Mouse (Mus musculus) cortical plate, adult 2 months (tissue): Measurements from ENCODE around the gene Tmem150c. TPM values are rescaled to one million over a fixed set of nuclear protein-coding genes. Genes with fewer than 3 reads are reported as not detected.

Experiments
- H3K27ac ChIP-seq: fragments of 200-500 bp; 2 replicates; pipeline ENCODE4 v1.5.1; 2012; ENCODE audit warnings: low read length, control low read depth, inconsistent platforms; ENCODE audit not compliant: insufficient read depth
- H3K4me1 ChIP-seq: fragments of 200-500 bp; 2 replicates; pipeline ENCODE4 v1.6.1; 2011; ENCODE audit warnings: low read length; ENCODE audit not compliant: control insufficient read depth, insufficient read depth
- H3K4me3 ChIP-seq: fragments of 200-500 bp; 2 replicates; pipeline ENCODE4 v1.5.1; 2011; ENCODE audit warnings: mild to moderate bottlenecking, low read length, control low read depth; ENCODE audit not compliant: insufficient read depth
- CTCF ChIP-seq: fragments of 200-500 bp; IDR thresholded peaks from 2 replicates; pipeline ENCODE4 v1.5.1; 2011; ENCODE audit warnings: mild to moderate bottlenecking, control low read depth, low read length; ENCODE audit not compliant: insufficient read depth; ENCODE audit errors: extremely low read depth
- POLR2A ChIP-seq: fragments of 200-500 bp; IDR thresholded peaks from 2 replicates; pipeline ENCODE4 v1.6.1; 2011; ENCODE audit warnings: mild to moderate bottlenecking, low read length, control low read depth; ENCODE audit not compliant: insufficient read depth; ENCODE audit errors: extremely low read depth
- polyA plus RNA-seq: library from polyadenylated mRNA; depleted of rRNA; stranded (reverse); fragments of >200 nt; gene quantifications from 2 replicates; pipeline ENCODE4 v1.2.3, GENCODE M21; 2012

Gene Tmem150c
- polyA plus RNA-seq, 1 experiment, result 18.0 TPM

GRCm38 (mm10) chr5:100149967-100150366, 9.6 kb downstream of the Tmem150c start:
- Histone ChIP-seq H3K27ac (no peak overlapping the region), H3K4me1 (no peaks in the 10 kb centered on the region; the same call in 1 of the 2 replicates), H3K4me3 (no peak overlapping the region)
- TF ChIP-seq CTCF (no peak), POLR2A (no peak)

DNA sequence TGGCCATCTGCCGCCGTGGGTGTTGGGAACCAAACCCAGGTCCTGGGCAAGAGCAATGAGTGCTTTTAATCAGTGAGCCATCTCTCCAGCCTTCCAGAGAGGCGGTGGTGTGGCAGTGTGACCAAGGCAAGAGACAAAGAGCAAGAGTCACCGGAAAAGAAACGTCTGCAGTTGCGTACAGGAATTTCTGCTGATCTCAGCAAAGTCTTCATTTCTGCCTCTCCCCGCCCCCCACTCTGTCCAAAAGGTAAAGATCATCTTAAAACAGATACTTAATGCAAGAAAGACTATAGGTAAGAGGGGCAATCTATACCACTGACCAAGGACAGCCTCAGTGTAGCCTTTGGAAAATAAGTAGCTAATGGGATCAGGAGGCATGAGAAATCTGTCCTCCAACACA, 14.8 kb downstream of the Tmem150c start:
- Histone ChIP-seq H3K4me1 (no peaks in the 10 kb centered on the region), H3K4me3 (no peak overlapping the region), H3K27ac (no peak overlapping the region)
- no peak for TF ChIP-seq CTCF
- no peak for TF ChIP-seq POLR2A

GRCm38 (mm10) chr5:100127283-100127682, 32.3 kb downstream of the Tmem150c start:
- H3K4me3 ChIP-seq, result no peak overlapping the region
- H3K27ac ChIP-seq, result no peak overlapping the region
- TF ChIP-seq POLR2A, result no peak
- H3K4me1 ChIP-seq, result peaks cover 2% of the 10 kb centered on the region; the same call in 1 of the 2 replicates

DNA sequence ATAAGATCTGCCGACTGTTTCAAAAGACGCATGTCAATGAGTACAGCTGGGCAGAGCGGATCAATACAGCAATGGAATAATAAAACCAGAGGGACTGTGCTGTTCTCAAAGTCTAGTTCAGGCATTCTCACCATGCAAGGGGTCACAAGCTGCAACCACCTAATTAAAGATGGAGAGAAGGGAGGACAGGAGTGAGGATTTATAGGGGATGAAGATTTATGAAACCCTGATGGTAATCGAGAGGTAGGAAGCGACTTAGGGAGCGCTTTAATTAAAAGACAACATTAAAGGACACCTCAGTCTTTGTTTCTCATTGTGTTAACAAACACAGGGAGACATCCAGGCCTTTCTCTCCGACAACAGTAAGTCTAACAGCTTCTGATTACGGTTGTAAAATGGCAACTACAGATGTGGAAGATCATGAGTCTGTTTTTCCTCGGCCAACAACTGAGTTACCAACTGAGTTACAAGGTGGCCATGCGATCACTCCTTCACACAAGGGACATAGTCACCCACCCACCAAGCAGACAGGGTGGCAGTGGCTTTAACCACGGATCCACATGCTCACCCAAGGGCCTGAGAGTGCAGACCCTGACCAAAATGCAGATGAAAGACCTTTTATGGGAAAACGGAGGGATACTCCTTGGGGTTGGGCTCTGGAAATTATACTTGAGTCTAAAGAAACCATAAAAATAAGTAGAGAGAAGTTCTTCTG, 34.0 kb downstream of the Tmem150c start:
- no peak overlapping the region for H3K27ac ChIP-seq
- TF ChIP-seq CTCF, result no peak
- no peak for TF ChIP-seq POLR2A
- no peak overlapping the region for H3K4me3 ChIP-seq
- H3K4me1 ChIP-seq, result peaks cover 2% of the 10 kb centered on the region

GRCm38 (mm10) chr5:100124530-100124929, 35.1 kb downstream of the Tmem150c start:
- TF ChIP-seq CTCF, result no peak
- no peak for TF ChIP-seq POLR2A
- H3K4me1 ChIP-seq, result peaks cover 2% of the 10 kb centered on the region
- no peak overlapping the region for H3K4me3 ChIP-seq
- no peak overlapping the region for H3K27ac ChIP-seq

- TF ChIP-seq POLR2A (no peak), CTCF (no peak)
- no peak overlapping the region for H3K27ac ChIP-seq
- no peak overlapping the region for H3K4me3 ChIP-seq
- peaks cover 2% of the 10 kb centered on the region for H3K4me1 ChIP-seq
Observed at GRCm38 (mm10) chr5:100123283-100123682, 36.3 kb downstream of the Tmem150c start.

DNA sequence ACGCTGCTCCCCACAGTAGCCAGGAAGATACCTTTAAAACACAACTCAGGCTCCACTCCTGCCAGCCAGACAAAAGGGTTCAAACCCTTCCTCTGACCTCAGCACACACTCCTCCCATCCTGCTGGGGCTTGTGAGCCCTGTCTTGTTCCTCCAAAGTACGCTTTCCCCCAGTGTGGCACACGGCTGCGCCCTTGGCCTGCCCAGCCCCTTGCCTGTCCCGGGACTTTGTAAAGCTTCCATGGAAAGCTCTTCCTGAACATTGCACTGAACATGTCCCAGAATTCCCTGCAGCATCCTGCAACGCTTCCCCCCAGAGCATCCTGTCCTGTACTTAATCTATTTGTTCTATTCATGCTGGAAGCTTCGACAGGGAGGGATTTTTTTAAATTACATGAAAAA, 38.4 kb downstream of the Tmem150c start:
- TF ChIP-seq POLR2A (no peak), CTCF (no peak)
- H3K27ac ChIP-seq, result no peak overlapping the region
- no peak overlapping the region for H3K4me3 ChIP-seq
- H3K4me1 ChIP-seq, result peaks cover 2% of the 10 kb centered on the region

GRCm38 (mm10) chr5:100120711-100121141, 38.9 kb downstream of the Tmem150c start:
- H3K4me3 ChIP-seq, result no peak overlapping the region
- H3K27ac ChIP-seq, result no peak overlapping the region
- H3K4me1 ChIP-seq, result peaks cover 2% of the 10 kb centered on the region
- TF ChIP-seq POLR2A (no peak), CTCF (no peak)

GRCm38 (mm10) chr5:100119331-100119730, 40.3 kb downstream of the Tmem150c start:
- TF ChIP-seq CTCF, result no peak
- no peak for TF ChIP-seq POLR2A
- no peak overlapping the region for H3K27ac ChIP-seq
- H3K4me1 ChIP-seq, result peaks cover 2% of the 10 kb centered on the region
- H3K4me3 ChIP-seq, result no peak overlapping the region

DNA sequence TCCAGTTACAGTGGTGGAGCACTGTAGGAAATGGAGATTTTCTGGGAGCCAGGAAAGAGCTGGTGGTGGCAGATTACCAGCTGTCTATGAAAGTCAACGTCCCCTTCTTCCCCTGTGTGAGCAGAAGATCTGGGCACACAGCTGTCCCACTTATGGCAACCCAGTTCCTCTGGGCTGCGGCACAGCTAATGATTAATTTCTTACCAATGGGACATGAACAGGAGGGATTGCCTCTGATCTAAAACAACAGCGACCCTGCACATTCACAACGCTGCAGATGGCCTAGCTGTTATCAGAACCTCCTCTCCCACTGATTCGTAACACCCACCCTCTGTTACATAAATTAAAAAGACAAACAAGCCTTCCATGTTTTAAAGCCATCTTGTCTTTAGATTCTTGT, 46.2 kb downstream of the Tmem150c start:
- TF ChIP-seq POLR2A (no peak), CTCF (no peak)
- Histone ChIP-seq H3K4me1 (no peaks in the 10 kb centered on the region), H3K4me3 (no peak overlapping the region), H3K27ac (no peak overlapping the region)
